Mouse (Mus musculus): Measurements from ENCODE around the gene Gm4756. TPM values are rescaled to one million over a fixed set of nuclear protein-coding genes. Genes with fewer than 3 reads are reported as not detected.

The Gm4756 gene
- under 1 TPM; 0.27 to 0.29 TPM for total RNA-seq (2023)

GRCm38 (mm10) chr12:72649611-72650330, at the start of gene Gm4756:
TSS of gene Gm4756 (minus strand) at chr12:72649661.

DNA sequence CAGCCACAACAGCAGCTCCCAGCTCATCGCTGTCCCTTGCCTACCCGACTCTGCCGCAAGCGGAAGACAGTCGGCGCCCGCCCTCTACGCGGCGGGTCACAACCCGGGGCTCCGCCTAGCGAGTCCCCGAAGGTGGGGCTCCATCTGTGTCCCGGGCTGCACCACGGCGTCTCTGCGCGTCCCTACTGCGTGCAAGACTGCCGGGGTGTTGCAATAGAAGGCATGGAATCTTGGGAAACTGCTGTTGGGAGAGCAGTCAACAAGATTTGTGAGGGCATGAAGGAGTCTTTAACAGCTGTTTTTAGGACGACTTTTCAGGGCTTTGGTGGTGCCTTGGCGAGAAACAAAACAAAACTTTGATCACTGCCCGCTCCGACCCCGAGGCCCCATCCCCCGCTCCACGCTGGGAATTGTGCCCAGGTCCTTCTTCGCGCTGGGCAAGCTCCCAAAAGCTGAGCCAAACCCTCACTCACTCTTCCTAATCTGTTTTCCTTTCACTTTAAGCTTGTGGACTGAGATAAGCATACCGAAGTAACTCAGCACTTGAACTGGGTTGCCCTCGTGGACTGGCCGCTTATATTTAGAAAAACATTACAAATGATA, 15.4 kb upstream of the Gm4756 start, which contains the start of gene Dhrs7:
Gene Dhrs7, minus strand, starts transcription at position 175 of the 603 bp plus-strand sequence.

GRCm38 (mm10) chr12:72536021-72536597, 113.4 kb downstream of the Gm4756 start, which contains the start of gene Pcnx4:
TSS of gene Pcnx4 (plus strand) at chr12:72536383.

Other genes with a start within 250 kb of the Gm4756 start
- 1 to 10 TPM in 1 of 2 experiments, under 1 TPM in 1; 0.56 to 1.2 TPM for gene Rtn1, start 240.6 kb downstream of the Gm4756 start, total RNA-seq (2023)
- not detected for gene Lrrc9, start 207.8 kb downstream of the Gm4756 start, total RNA-seq (2023)
- gene Pcnx4, start 113.3 kb downstream of the Gm4756 start, total RNA-seq (2023), result under 1 TPM; 0.38 to 0.84 TPM
- gene Dhrs7, start 15.2 kb upstream of the Gm4756 start, total RNA-seq (2023), result 100 to 1,000 TPM; 243 to 271 TPM
- gene Ppm1a, start 107.8 kb upstream of the Gm4756 start, total RNA-seq (2023), result 100 to 1,000 TPM; 118 to 125 TPM